In the genomic region with DNA sequence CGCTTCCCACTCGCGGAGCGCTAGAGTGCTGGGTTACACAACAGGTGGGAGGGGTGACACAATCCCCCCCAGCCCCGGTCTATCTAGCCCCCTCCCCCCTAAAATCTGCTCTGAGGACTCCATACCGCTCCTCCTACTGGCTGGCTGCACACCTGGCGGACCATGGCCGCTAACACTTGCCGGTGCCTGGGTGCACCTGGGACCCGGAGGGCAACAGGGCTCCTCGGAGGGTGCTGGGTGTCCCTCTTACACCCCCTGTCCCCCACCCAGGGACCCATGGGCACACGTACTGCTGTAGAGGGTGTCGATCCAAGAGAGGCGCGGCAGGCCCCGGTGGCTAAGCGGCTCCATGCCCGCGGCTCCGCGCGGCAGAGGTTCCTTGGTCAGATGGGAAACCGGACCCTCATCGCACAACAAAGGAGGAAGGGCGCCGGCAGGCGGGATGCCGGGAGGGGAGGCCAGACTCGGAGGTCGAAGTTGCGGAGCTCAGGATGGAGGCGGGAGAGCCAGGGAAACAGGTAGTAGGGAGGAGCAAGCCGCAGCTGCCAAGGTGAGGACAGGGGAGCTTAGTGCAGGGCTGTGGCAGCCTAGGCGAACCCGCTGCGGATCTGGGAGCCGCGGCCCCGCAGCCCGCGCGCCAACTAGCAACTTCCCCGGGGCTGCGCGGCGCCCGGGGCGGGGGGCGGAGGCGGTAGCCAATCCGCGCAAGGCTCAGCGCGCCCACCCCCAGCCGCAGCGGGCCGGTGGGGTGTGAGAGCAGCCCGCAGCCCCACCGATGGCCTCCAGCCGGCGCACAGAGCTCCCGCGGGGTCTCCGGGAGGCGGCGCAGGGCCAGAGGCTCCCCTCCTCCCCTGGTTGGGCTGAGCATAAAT, we compare ENCODE assay signal across 8 mouse cellular contexts. TPM values are rescaled to one million over a fixed set of nuclear protein-coding genes. Genes with fewer than 3 reads are reported as not detected.
DNase-seq lines count a peak whose midpoint lies in the region; ATAC-seq lines count a peak whose summit lies in the region.

No protein-coding gene starts in this region.

- peak overlapping the region; percentile 99 for H3K4me2 ChIP-seq in heart, embryonic 14.5 days (ENCODE audit: low read length)
- H3K4me2 ChIP-seq in stomach, embryonic 16.5 days (ENCODE audit: low read depth, low read length) = peak overlapping the region; percentile 99

- peaks cover 4 to 8% of the 10 kb centered on the region in 2 experiments for H3K4me1 ChIP-seq in heart, embryonic 14.5 days (ENCODE audit: control insufficient read depth in 2 of 2, insufficient read depth in 2 of 2, low read length in 2 of 2)
- H3K4me1 ChIP-seq in stomach, embryonic 16.5 days (ENCODE audit: control insufficient read depth, insufficient read depth, low read length) = peaks cover 18% of the 10 kb centered on the region

- H3K9me3 ChIP-seq in heart, embryonic 14.5 days (ENCODE audit: control insufficient read depth, low read length) = no peaks in the 10 kb centered on the region
- H3K9me3 ChIP-seq in stomach, embryonic 16.5 days (replicated peaks; ENCODE audit: control insufficient read depth, low read length) = no peaks in the 10 kb centered on the region

- no peaks in the 10 kb centered on the region for H3K36me3 ChIP-seq in heart, embryonic 14.5 days (ENCODE audit: control insufficient read depth, insufficient read depth, low read length)
- H3K36me3 ChIP-seq in stomach, embryonic 16.5 days (ENCODE audit: control insufficient read depth, insufficient read depth, low read length) = no peaks in the 10 kb centered on the region

- no peak overlapping the region for H3K27ac ChIP-seq in heart, embryonic 14.5 days (replicated peaks in 1 of 2; ENCODE audit: control insufficient read depth in 1 of 2, insufficient read depth in 1 of 2, low read depth in 2 of 2, low read length in 2 of 2)
- no peak overlapping the region for H3K27ac ChIP-seq in stomach, embryonic 16.5 days (ENCODE audit: low read length)

- peak; percentile 18 for DNase-seq in ovary, postnatal 14 days (ENCODE audit: low spot score)
- no peak for DNase-seq in ovary, postnatal 10 days (ENCODE audit: low spot score)
- DNase-seq in embryo, embryonic 10 days (ENCODE audit: low spot score) = peak; percentile 68
- peak; percentile 58 for DNase-seq in layer of hippocampus, adult 9-11 months

- H3K9ac ChIP-seq in heart, embryonic 14.5 days (ENCODE audit: low read length) = peak overlapping the region; percentile 71
- H3K9ac ChIP-seq in stomach, embryonic 16.5 days (ENCODE audit: low read length) = peak overlapping the region; percentile 78

- H3K4me3 ChIP-seq in heart, embryonic 14.5 days (ENCODE audit: control insufficient read depth in 1 of 2, insufficient read depth in 1 of 2, low read depth in 1 of 2, low read length in 2 of 2) = peak overlapping the region; percentile 60 to 70
- H3K4me3 ChIP-seq in stomach, embryonic 16.5 days (replicated peaks; ENCODE audit: low read length) = peak overlapping the region; percentile 66

- 2% methylated on average over 66 of the region's 66 CpGs for WGBS in heart, embryonic 14.5 days
- under 1% methylated on average over 66 of the region's 66 CpGs for WGBS in stomach, embryonic 16.5 days

- ATAC-seq in heart, embryonic 14.5 days (ENCODE audit: insufficient number of reproducible peaks, insufficient read depth, low FRiP score, low read depth) = peak; percentile 33; the same call in 1 of the 2 replicates
- 0 out of 2 replicates have a peak, but pooled peaks have one; percentile 17 for ATAC-seq in megakaryocyte progenitor cell, adult 5-6 weeks (replicated peaks; ENCODE audit: poor library complexity)
- peak; percentile 84; the same call in 1 of the 2 replicates for ATAC-seq in stomach, embryonic 16.5 days (ENCODE audit: insufficient read depth, low FRiP score)
- no peak for ATAC-seq in megakaryocyte-erythroid progenitor cell, adult 5-6 weeks (replicated peaks; ENCODE audit: low FRiP score, low TSS enrichment, poor library complexity, severe bottlenecking)

- peaks cover 41% of the 10 kb centered on the region for H3K27me3 ChIP-seq in heart, embryonic 14.5 days (ENCODE audit: control insufficient read depth, insufficient read depth, low read length)
- H3K27me3 ChIP-seq in stomach, embryonic 16.5 days (ENCODE audit: control insufficient read depth, insufficient read depth, low read length) = peaks cover 3% of the 10 kb centered on the region; the same call in 1 of the 2 replicates

RNA-seq across cellular contexts. Expression of a gene that starts 51.1 kb away (rescaled TPM):
- 25.6 and 25.8 TPM in 2 replicates for polyA plus RNA-seq in heart, embryonic 14.5 days (2014; fragmentation: Nextera tagmentation; extraction: Ambion mirVana)
- 25.2 and 32.5 TPM in 2 replicates for total RNA-seq in megakaryocyte progenitor cell, adult 5-6 weeks (2015)
- 45.9 and 49.7 TPM in 2 replicates for total RNA-seq in megakaryocyte progenitor cell, adult 5-6 weeks (2017)
- 27.1 and 28.8 TPM in 2 replicates for polyA plus RNA-seq in stomach, embryonic 16.5 days (2015; fragmentation: Nextera tagmentation; extraction: Ambion mirVana)
- 7.2 TPM in 2 replicates for total RNA-seq in megakaryocyte-erythroid progenitor cell, adult 5-6 weeks (2014; fragmentation: Nextera tagmentation)
- total RNA-seq in megakaryocyte-erythroid progenitor cell, adult 5-6 weeks (2017) = 8.0 and 10.9 TPM in 2 replicates
